Mouse (Mus musculus): ENCODE results near the gene Ehhadh. TPM values are rescaled to one million over a fixed set of nuclear protein-coding genes. Genes with fewer than 3 reads are reported as not detected.
"Not testable (repeated sequence)": the region's sequence is repeated elsewhere in the genome, so short reads cannot be mapped to it uniquely, and the experiment has no call there.

The Ehhadh gene
- polyA plus RNA-seq, 1 experiment from 2014 or later = 1.8 TPM

DNA sequence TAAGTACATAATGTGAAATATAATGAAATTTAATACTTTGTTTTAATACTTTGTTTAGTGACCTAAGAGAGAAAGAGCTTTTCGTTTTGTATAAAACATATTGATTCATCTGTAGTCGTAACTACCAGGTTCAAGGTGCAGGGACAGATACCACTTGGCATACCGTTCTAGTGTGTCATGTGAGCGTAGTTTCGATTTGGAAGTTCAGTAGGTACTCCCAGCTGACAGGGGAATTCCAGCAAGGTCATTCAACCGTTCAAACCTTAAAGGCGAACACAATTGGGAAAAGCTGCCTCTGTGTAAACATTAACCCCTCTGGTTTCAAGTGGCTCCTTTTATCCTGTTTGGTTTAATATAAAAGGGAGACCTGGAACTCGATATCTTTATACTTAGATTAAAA, 31.0 kb upstream of the Ehhadh start:
- 66% methylated on average over 8 of the region's 8 CpGs for WGBS
- H3K27ac ChIP-seq (replicated peaks) = no peak overlapping the region

DNA sequence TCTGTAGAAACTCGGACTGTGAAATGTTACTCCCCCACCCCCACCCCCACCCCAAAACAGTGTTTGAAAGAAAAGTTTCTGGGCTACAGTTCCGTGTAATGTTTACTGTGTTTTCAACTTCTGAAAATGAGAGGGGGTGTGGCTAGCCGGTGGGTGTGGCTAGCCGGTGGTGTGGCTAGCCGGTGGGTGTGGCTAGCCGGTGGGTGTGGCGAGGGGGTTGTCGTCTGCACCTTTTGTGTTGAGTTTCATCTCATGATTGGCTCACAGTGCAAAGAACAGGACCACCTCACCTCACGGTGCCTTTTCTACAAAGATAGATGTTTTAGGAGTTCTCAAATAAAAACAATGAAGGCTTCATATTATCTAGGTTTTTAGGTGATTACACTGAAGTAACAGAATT, 30.5 kb upstream of the Ehhadh start:
- Histone ChIP-seq H3K27me3 (replicated peaks; ENCODE audit: low read depth, poor library complexity, severe bottlenecking) (no peaks in the 10 kb centered on the region), H3K4me3 (no peak overlapping the region), H3K36me3 (replicated peaks) (no peaks in the 10 kb centered on the region), H3K9me3 (no peaks in the 10 kb centered on the region), H3K4me1 (no peaks in the 10 kb centered on the region), H3K27ac (replicated peaks) (no peak overlapping the region)
- WGBS = 48% methylated on average over 9 of the region's 9 CpGs
- DNase-seq (ENCODE audit: low spot score) = peak; percentile 34

More for the DNA sequence above, 31.0 kb upstream of the Ehhadh start:
- H3K27me3 ChIP-seq (replicated peaks; ENCODE audit: low read depth, poor library complexity, severe bottlenecking) = no peaks in the 10 kb centered on the region
- H3K4me1 ChIP-seq = no peaks in the 10 kb centered on the region
- DNase-seq (ENCODE audit: low spot score) = no peak
- H3K9me3 ChIP-seq = no peaks in the 10 kb centered on the region
- H3K36me3 ChIP-seq (replicated peaks) = no peaks in the 10 kb centered on the region
- H3K4me3 ChIP-seq = no peak overlapping the region

DNA sequence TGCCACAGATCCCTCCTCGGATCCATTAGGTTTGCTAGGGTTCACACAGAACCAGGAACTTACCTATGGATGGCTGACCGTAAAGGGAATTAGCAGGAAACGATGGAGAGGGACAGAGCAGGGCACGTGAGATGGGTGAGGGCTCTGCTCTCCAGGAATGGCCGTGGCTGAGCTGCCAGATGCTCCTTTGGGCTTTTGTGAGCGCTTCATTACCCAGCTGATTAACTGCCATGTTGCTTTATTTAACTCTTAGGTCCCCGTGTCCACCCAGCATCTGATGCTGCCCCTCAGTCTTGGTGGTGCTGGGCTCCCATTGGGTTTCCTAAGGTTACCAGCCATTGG, 28.0 kb upstream of the Ehhadh start:
- H3K4me3 ChIP-seq = no peak overlapping the region
- no peak for DNase-seq (ENCODE audit: low spot score)
- H3K27me3 ChIP-seq (replicated peaks; ENCODE audit: low read depth, poor library complexity, severe bottlenecking) = no peaks in the 10 kb centered on the region
- peaks cover under 1% of the 10 kb centered on the region; the same call in 1 of the 2 replicates for H3K36me3 ChIP-seq (replicated peaks)
- no peaks in the 10 kb centered on the region for H3K9me3 ChIP-seq
- no peak overlapping the region for H3K27ac ChIP-seq (replicated peaks)
- no peaks in the 10 kb centered on the region for H3K4me1 ChIP-seq
- WGBS = 70% methylated on average over 7 of the region's 7 CpGs

DNA sequence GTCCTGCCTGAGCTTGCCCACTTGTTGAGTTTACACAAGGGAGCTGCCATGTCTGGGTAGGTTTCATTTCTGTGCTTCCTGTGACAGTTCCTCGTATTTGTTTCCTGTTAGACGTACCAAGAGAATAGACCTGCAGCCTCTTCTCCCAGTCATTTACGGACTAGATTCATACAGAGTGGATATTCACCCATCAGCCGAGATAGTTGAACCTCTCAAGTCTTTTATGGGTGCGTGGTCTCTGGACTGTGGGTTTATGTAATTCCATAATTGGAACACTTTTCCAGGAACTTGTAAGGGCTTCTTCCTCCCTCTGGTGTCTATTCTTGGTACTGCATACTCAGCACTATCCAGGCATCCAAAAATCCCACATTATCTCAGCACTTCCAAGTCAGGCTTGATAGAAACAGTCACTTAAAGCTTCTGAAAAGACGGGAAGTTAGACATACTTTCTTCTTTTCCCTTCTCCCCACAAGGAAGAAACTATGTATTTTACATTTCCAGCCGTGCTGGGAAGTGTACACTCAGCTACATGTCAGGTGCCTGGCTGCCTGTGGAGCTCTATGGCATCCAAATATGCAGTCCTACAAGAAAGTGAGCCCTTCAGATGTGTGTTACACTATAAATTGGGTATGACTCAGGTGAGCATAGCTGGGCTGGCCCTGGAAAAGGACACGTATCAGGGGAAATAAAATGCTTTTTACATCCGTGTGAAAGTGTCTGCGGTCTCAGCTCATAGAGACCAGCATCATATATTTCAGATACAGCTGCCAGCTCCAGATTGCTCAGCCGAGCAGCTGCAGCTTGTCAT, 27.5 kb upstream of the Ehhadh start:
- H3K27ac ChIP-seq (replicated peaks) = no peak overlapping the region
- no peaks in the 10 kb centered on the region for H3K27me3 ChIP-seq (replicated peaks; ENCODE audit: low read depth, poor library complexity, severe bottlenecking)
- WGBS = 74% methylated on average over 11 of the region's 11 CpGs
- peaks cover 6% of the 10 kb centered on the region; the same call in 1 of the 2 replicates for H3K36me3 ChIP-seq (replicated peaks)
- no peak for DNase-seq (ENCODE audit: low spot score)
- no peak overlapping the region for H3K4me3 ChIP-seq
- H3K9me3 ChIP-seq = no peaks in the 10 kb centered on the region
- no peaks in the 10 kb centered on the region for H3K4me1 ChIP-seq

DNA sequence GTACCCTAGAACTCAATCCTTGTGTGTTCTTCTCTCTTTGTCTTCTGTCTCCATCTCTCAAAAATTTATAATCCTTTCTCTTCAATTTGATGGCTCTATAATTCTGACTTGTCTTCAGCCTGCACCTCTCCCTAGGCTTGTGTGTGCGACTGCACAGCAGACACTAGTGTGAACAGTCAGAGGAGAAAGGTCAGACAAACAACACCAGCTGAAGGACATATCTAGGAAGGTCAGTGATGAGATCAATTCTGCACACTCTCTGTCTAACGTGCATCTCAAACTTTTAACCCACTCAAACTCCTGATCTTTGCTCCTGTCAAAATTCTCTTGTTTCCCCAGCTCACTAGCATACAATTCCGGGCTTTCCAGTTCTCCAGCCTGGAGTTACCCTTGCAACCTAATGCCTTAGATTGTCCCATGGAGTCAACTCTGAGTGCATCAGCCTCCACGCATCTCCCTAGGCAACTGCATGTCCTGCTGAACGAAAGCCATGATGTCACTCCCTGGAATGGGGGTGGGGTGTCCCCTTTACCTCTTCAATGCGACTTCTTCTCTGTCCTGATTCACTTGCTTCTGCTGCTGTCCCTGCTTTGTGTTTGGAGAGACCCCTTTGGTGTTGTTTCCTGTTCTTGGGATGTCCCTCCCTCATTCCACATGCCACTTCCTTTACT, 25.7 kb upstream of the Ehhadh start:
- Histone ChIP-seq H3K4me1 (no peaks in the 10 kb centered on the region), H3K9me3 (no peaks in the 10 kb centered on the region), H3K4me3 (no peak overlapping the region), H3K36me3 (replicated peaks) (peaks cover 18% of the 10 kb centered on the region), H3K27me3 (replicated peaks; ENCODE audit: low read depth, poor library complexity, severe bottlenecking) (no peaks in the 10 kb centered on the region), H3K27ac (replicated peaks) (no peak overlapping the region)
- WGBS = 74% methylated on average over 6 of the region's 6 CpGs
- DNase-seq (ENCODE audit: low spot score) = no peak

DNA sequence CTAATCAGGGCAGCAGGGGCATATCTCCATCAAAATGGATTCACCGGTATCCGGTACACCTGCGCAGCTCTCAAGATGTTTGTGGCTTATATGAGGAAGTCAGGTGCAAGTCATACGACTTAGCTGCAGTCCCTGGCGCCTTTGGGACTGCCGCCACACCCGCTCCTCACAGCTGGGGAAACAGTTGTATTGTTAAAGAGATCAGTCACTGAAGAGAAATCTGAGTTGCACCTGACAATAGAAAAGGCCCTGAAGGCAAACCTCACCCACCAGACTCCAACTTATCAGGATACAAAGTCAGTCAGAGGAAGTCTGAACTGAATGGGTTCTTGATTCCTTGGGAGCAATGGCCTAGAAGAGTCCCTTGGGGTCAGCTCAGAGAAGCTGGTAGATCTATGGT, 20.2 kb upstream of the Ehhadh start:
- not testable (repeated sequence) for H3K4me1 ChIP-seq

DNA sequence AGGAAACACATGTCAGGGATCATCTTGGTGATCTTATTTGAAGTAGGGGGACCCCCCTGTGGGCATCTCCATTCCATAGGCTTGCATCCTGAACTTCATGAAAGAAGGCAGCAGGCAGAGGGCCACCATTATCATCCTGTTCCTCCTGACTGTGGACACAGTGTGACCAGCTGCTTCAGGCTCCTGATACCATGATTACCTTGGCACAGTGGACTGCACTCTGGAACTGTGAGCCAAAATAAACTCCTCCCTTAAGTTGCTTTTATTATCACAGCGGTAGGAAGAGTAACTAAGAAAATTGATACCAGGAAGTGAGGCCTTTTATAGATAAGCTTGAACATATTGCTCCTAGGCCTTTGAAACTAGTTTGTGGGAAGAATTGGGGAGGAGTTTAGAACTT, 19.3 kb upstream of the Ehhadh start:
- WGBS = 94% methylated on average over 1 of the region's 1 CpGs
- Histone ChIP-seq H3K4me3 (no peak overlapping the region), H3K36me3 (replicated peaks) (peaks cover 41% of the 10 kb centered on the region), H3K27me3 (replicated peaks; ENCODE audit: low read depth, poor library complexity, severe bottlenecking) (no peaks in the 10 kb centered on the region), H3K9me3 (no peaks in the 10 kb centered on the region), H3K27ac (replicated peaks) (no peak overlapping the region), H3K4me1 (no peaks in the 10 kb centered on the region)
- no peak for DNase-seq (ENCODE audit: low spot score)

More for the DNA sequence above, 20.2 kb upstream of the Ehhadh start:
- peaks cover 36% of the 10 kb centered on the region for H3K36me3 ChIP-seq (replicated peaks)
- WGBS = 90% methylated on average over 7 of the region's 7 CpGs
- not testable (repeated sequence) for H3K27ac ChIP-seq (replicated peaks); H3K4me3 ChIP-seq; DNase-seq (ENCODE audit: low spot score); H3K9me3 ChIP-seq; H3K27me3 ChIP-seq (replicated peaks; ENCODE audit: low read depth, poor library complexity, severe bottlenecking)

DNA sequence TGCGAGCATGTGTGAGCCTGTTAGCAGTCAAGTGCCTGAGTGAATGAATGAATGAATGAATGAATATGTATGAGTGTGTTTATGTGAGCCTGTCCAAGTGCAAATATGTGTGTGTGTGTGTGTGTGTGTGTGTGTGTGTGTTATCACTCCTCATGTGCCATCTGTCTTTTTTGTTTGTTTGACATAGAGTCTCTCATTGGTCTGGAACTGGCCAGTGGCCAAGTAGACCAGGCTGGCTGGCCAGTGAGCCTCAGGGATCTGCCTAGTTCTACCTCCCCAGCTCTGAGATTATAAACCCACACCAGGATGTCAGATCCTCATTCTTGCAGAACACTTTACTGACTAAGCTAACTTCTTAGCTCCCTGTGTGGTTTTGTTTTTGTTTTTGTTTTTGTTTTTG, 16.7 kb upstream of the Ehhadh start:
- Histone ChIP-seq H3K4me1 (no peaks in the 10 kb centered on the region), H3K9me3 (no peaks in the 10 kb centered on the region), H3K27ac (replicated peaks) (no peak overlapping the region), H3K36me3 (replicated peaks) (peaks cover 45% of the 10 kb centered on the region), H3K4me3 (no peak overlapping the region), H3K27me3 (replicated peaks; ENCODE audit: low read depth, poor library complexity, severe bottlenecking) (no peaks in the 10 kb centered on the region)
- no peak for DNase-seq (ENCODE audit: low spot score)
- WGBS = 92% methylated on average over 1 of the region's 1 CpGs

DNA sequence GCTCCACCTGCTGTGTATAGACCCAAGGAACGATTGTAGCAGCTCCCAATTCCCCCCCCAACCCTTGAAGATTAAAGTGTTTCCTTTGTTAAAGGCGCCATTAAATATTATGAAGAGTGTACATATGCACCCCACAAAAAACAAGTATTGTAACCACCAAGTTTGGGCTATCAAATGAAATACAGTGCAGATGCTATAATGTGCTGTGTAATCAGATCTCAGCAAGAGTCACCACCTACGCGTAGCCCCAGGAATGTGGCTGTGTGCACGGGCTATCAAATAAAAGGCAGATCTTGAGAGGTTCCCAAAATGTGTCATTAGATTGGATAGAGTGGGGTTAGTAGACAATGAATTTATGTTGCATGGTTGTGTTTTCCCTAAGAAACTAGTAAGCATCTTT, 7.5 kb upstream of the Ehhadh start:
- DNase-seq (ENCODE audit: low spot score) = no peak
- Histone ChIP-seq H3K9me3 (no peaks in the 10 kb centered on the region), H3K36me3 (replicated peaks) (peaks cover 8% of the 10 kb centered on the region), H3K27me3 (replicated peaks; ENCODE audit: low read depth, poor library complexity, severe bottlenecking) (no peaks in the 10 kb centered on the region), H3K27ac (replicated peaks) (no peak overlapping the region), H3K4me3 (peak overlapping the region; percentile 76), H3K4me1 (peaks cover 10% of the 10 kb centered on the region)
- 35% methylated on average over 5 of the region's 5 CpGs for WGBS

DNA sequence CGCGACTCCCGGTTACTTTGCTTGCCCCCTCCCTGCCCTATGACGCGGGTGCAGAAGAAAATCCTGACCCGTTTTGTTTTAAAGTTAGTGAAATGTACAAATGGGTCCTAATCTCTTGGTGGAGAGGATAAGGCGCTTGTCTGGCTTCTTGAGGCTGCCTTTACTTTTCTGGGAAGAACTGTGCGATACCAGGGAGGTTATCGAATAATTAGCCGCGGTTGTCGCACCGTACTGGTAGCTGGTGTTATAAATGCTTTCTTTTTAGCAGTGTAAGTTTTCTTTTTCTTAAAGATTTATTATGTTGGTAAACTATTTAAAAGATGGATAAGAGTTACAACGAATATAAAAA, 7.1 kb upstream of the Ehhadh start:
- no peak for DNase-seq (ENCODE audit: low spot score)
- Histone ChIP-seq H3K4me1 (peaks cover 10% of the 10 kb centered on the region), H3K36me3 (replicated peaks) (peaks cover 7% of the 10 kb centered on the region), H3K27me3 (replicated peaks; ENCODE audit: low read depth, poor library complexity, severe bottlenecking) (no peaks in the 10 kb centered on the region), H3K27ac (replicated peaks) (peak overlapping the region; percentile 84), H3K9me3 (no peaks in the 10 kb centered on the region), H3K4me3 (peak overlapping the region; percentile 76)
- 4% methylated on average over 14 of the region's 14 CpGs for WGBS

DNA sequence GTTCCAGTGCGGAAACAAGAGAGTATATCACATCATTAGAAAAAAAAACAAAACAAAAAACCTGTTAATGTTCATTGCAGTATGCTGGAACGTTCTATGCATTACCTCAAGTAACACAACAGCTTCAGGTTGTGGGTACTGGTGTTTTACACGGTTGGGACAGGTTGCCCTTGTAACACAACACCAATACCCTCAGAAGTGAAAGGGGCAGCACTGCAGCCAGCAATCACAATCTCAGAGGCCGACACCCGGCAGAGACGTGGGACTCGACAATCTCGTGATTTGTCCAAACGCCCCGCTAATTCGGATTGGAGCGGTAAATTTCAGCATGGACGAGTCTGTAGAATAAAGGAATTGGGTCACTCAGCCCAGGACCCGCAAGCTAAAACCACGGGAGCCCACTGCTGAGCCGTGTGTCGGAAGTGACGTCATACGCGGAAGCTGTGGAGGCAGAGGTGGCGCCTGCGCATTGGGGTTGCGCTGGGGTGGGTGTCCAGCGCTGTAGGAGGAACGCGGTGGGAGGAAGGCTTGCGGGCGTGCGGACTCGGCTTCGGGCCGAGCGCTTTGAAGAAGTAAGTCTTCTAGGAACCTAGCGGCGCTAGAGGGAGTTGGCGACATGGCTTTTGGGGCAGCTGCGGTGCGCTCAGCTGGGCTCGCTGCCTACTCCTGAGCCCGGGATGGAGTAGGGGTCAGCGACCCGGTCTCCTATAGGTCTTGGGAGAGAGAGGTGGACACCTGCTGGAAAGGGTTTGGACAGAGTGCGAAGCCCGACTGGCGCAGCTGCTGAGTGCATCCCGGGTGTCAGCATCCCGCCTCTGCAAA, 6.5 kb upstream of the Ehhadh start, which contains the start of gene Map3k13:
TSS of gene Map3k13 (plus strand) at position 472 of the 822 bp plus-strand sequence.
- WGBS = 2% methylated on average over 47 of the region's 47 CpGs

DNA sequence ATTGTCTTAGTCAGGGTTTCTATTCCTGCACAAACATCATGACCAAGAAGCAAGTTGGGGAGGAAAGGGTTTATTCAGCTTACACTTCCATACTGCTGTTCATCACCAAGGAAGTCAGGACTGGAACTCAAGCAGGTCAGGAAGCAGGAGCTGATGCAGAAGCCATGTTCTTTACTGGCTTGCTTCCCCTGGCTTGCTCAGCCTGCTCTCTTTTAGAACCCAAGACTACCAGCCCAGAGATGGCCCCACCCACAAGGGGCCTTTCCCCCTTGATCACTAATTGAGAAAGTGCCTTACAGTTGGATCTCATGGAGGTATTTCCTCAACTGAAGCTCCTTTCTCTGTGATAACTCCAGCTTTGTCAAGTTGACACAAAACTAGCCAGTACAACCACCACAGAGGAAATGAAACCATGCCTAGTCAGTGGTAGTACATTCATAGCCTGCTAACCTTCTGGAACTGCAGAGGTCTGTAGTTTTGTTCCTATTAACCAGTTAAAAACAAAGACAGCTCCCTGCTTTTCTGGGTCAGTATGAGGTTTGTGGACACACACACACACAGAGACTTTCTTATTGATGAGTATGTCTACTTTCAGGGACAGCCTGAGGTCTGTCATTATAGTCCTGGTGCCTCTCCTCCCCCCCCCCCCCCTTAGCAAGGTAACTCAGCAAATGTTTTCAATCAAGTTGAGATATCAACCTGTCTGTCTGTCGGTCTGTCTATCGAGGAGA, 5.6 kb upstream of the Ehhadh start:
- not testable (repeated sequence) for H3K36me3 ChIP-seq (replicated peaks); H3K27me3 ChIP-seq (replicated peaks; ENCODE audit: low read depth, poor library complexity, severe bottlenecking); H3K9me3 ChIP-seq; DNase-seq (ENCODE audit: low spot score)
- Histone ChIP-seq H3K4me3 (peak overlapping the region; percentile 76), H3K4me1 (peaks cover 11% of the 10 kb centered on the region), H3K27ac (replicated peaks) (peak overlapping the region; percentile 84; the same call in 1 of the 2 replicates)
- WGBS = 38% methylated on average over 2 of the region's 2 CpGs

More for the DNA sequence above, 6.5 kb upstream of the Ehhadh start, which contains the start of gene Map3k13:
- Histone ChIP-seq H3K36me3 (replicated peaks) (peaks cover 1% of the 10 kb centered on the region; the same call in 1 of the 2 replicates), H3K4me1 (peaks cover 10% of the 10 kb centered on the region), H3K9me3 (no peaks in the 10 kb centered on the region), H3K27me3 (replicated peaks; ENCODE audit: low read depth, poor library complexity, severe bottlenecking) (no peaks in the 10 kb centered on the region), H3K27ac (replicated peaks) (peak within 1 kb of the TSS; percentile 84), H3K4me3 (peak within 1 kb of the TSS; percentile 76)
- DNase-seq (ENCODE audit: low spot score) = peak; percentile 95
